Mouse (Mus musculus) common myeloid progenitor, adult 5-6 weeks (primary cell): ENCODE data around the gene Agl. TPM values are rescaled to one million over a fixed set of nuclear protein-coding genes. Genes with fewer than 3 reads are reported as not detected.
"Not testable (repeated sequence)": the region's sequence is repeated elsewhere in the genome, so short reads cannot be mapped to it uniquely, and the experiment has no call there.

Experiments used
- ATAC-seq: replicated peaks from 2 replicates; pipeline ENCODE4 v1.8.0; 2016; ENCODE audit warnings: low read depth, mild to moderate bottlenecking, moderate TSS enrichment, inconsistent platforms; ENCODE audit not compliant: poor library complexity, severe bottlenecking
- total RNA-seq: library from RNA; stranded (forward); fragments of 200-1000, 187-1606 nt; gene quantifications from 2 replicates; pipeline ENCODE4 v1.2.3, GENCODE M21; 2017

Gene Agl
- total RNA-seq, 1 experiment from 2014 or later, result 10.9 TPM

DNA sequence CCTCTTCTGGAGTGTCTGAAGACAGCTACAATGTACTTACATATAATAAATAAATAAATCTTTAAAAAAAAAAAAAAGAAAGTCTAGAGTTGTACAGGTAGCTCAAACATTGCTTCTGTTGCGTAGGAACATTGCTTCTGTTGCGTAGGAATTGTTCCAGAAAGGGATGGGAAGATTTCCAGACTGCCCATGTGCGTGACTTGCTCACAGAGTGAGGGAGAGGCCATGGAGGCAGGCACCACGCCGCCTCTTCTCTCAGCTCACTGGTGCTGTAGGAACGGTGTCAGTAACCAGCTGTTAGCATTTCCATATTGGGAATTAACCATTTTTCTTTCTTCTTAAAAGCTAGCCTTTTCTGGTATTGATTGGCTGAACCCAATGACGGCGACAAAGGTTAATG lies 55.1 kb downstream of the Agl start:
- no peak for ATAC-seq

GRCm38 (mm10) chr3:116751191-116751860 lies 56.6 kb downstream of the Agl start:
- ATAC-seq, result peak; percentile 90

- ATAC-seq, result peak; percentile 82
These were observed 59.4 kb downstream of the Agl start for GRCm38 (mm10) chr3:116748391-116749170.

DNA sequence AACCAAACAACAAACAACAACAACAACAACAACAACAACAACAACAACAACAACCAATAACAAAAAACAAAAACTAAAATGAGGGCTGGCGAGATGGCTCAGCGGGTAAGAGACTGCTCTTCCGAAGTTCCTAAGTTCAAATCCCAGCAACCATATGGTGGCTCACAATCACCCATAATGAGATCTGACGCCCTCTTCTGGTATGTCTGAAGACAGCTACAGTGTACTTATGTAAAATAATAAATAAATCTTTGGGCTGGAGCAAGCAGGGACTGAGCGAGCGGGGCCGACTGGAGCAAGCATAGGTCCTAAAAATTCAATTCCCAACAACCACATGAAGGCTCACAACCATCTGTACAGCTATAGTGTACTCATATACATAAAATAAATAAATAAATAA lies 60.3 kb downstream of the Agl start:
- ATAC-seq, result not testable (repeated sequence)

DNA sequence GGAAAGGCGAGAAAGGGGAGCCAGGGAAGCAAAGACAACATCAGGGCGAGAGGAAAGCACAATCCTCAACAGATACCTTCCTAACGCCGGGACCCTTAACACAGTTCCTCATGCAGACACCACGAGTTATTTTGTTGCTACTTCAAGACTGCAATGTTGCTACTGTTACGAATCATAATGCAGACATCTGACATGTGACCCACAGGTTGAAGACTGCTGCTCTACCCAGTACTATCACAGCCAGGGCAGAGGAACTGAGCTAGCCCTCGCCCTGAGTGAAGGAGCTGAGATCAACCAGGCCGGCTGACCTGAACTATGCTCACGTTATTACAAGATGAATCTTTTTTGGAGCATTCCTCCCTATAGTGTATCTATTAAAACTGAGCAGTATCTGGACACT lies 67.0 kb downstream of the Agl start:
- ATAC-seq, result no peak

- ATAC-seq, result no peak
These were observed 67.9 kb downstream of the Agl start for GRCm38 (mm10) chr3:116740106-116740505.

DNA sequence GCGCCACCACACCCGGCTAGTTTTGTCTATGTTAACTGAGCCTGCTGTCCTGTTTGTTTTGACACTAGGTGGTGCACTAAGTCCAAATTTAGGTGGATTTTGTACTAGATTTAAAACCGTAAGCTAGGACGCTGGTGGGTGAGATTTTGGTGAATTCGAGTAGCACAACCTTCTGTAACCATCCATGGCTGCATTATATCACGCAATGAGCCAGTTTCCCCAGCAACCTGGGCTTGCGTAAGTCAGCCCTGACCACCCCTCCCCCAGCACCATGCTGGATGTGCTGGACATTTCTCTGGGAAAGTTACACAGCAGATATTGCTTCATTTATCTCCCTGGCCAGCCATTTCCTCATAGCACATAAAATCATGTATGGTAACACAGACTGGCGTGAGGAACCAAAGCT lies 70.6 kb downstream of the Agl start:
- peak; percentile 77 for ATAC-seq

DNA sequence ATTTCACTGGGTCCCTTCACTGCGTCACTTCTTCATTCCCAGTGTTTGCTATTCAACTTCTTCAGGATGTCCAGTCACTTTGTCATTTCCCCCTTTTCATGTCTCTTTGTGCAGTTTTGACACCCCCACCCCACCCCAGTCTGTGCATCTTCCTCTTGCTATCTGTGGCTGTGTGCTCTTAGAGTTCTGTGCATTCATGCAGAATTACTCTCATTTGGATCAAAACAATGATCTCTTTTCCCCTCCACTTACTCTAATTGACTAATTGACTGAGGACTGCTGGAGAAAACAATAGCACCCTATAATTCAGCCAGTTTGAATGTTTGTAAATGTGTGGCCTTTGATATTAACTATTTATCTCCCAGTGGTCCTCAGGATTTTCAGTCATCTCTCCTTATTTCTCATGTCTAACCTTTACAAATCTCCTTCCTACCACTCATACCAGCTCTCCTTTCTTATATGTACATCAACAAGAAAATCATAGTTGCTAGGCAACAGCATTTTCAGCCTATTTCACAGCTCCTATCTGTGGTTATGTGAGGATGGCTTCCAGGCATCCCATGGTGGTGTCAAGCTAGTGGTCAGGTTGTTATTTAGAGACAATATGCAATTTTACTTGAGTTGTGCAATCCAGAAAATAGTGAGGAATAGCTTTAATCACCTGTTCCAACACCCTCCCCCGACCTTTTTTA lies 78.3 kb downstream of the Agl start:
- ATAC-seq, result 0 out of 2 replicates have a peak, but pooled peaks have one; percentile 30

DNA sequence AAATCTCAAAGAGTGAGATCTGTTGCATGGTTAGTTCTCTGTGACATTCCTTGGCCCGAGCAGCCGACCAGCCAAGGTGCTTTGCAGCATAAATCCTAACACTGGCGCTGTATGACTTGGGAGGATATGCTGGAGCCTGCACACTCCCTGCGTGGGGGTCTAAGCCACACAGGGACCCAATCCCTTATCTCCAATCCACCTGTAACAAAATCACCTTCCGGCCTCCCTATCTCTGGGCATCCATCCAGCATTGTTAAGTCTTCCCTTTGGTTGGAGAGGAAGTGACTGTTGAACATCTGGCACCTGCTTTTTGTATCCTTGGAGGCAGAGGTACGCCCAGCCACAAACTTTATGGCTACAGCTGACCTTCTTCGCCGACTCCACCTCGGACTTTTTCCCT lies 81.2 kb downstream of the Agl start:
- peak; percentile 70 for ATAC-seq

DNA sequence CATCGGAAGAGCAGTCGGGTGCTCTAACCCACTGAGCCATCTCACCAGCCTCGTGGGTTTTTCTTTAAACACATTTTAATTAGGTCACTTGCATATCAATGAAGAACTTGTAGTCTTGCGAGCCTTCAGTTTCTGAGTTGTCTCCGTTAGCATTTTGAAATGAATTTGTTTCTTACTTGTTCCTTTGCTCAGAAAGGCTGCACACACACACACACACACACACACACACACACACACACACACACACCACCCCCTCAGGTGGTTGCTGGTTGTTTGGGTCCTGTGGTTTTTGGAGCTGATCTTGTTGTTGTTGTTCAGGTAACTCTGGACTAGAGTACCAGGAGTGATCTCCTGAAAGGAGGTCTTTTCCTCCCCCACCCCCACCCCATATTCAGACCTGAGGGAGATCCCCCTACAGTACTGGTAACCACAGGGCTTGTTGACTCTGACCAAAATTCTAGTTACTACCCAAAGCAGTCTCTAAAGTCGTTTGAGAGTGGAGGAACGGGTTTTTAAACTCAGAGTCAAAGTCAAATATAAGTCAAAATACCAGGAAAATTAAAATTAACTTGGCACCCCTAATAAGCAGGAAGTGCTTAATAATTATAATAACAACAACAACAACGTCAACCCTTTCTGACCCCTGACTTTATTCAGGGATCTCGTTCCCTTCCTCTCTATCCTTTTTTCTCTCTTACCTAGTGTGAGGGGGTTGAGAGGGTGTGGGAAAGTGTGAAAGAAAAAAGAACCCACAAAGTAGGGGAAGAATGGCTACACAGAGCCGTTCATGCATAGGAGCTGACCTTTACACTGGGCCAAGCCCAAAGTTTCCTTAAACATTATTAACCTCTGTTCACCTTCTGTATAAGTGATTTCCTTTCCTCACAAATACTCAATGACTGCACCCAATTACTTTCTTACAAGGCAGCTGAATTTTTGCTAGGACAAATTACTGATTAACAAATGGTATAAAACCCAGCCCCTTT lies 84.2 kb downstream of the Agl start:
- ATAC-seq, result no peak

DNA sequence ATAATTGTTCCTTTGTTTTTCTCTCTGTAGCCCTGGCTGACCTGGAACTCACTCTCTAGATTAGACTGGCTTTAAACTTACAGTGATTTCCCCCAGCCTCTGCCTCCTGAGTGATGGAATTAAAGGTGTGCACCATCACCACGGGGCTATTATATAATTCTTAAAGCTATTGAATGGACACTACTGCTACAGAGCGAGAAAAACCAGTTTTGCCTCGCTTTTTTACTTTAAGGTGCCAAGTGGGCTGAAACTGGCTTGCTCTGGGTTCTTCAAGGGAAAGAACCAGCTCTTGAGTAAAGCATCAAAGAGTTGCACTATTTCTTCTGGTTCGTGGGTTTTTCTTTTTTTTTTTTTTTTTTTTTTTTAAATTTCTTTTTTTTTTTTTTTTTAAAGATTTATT lies 85.0 kb downstream of the Agl start:
- ATAC-seq, result no peak

DNA sequence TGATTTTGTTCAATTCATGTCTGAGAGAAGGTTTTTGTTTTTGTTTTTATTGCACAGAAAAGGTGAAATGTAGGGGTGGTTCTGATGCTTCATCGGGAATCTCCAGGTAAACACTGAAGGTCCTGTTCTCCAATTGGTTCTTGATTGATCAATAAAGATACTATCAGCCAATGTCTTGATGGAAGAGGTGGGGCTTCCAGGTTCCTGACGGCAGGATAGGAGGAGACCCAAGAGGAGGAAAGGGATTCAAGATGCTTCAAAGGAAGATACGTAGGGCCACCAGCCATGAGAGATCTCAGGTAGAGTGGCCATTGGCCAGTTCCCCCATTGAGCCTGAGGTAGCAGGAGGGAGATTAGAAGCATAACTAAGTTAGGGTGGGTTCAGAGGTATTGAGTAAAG lies 89.0 kb downstream of the Agl start:
- ATAC-seq, result no peak

- ATAC-seq, result no peak
These were observed 94.9 kb downstream of the Agl start for GRCm38 (mm10) chr3:116713031-116713430.

- ATAC-seq, result no peak
These were observed 95.5 kb downstream of the Agl start, which contains the start of gene Slc35a3 for GRCm38 (mm10) chr3:116712436-116712881. Gene Slc35a3, minus strand, starts transcription at chr3:116712831.

- peak; percentile 81 for ATAC-seq
These were observed 96.1 kb downstream of the Agl start for GRCm38 (mm10) chr3:116711624-116712435.

GRCm38 (mm10) chr3:116710941-116711340 lies 97.0 kb downstream of the Agl start:
- ATAC-seq, result peak; percentile 42

GRCm38 (mm10) chr3:116705637-116706204 lies 102.2 kb downstream of the Agl start:
- ATAC-seq, result no peak

- no peak for ATAC-seq
These were observed 104.1 kb downstream of the Agl start for GRCm38 (mm10) chr3:116703835-116704234.
